Mouse (Mus musculus) intestine, embryonic 15.5 days (tissue): ENCODE results near the gene Prr3. TPM values are rescaled to one million over a fixed set of nuclear protein-coding genes. Genes with fewer than 3 reads are reported as not detected.
"Not testable (repeated sequence)": the region's sequence is repeated elsewhere in the genome, so short reads cannot be mapped to it uniquely, and the experiment has no call there.

Experiments used
- ATAC-seq: fragments of 200-750 bp; cut with Nextera tagmentation; 2 replicates; pipeline ENCODE4 v1.8.0; 2017; ENCODE audit warnings: moderate TSS enrichment, moderate library complexity
- H3K27ac ChIP-seq: fragments of 300-500 bp; sonication (generic); 2 replicates; pipeline ENCODE4 v1.5.1; 2015; ENCODE audit warnings: mild to moderate bottlenecking, inconsistent platforms
- H3K27me3 ChIP-seq: fragments of 300-500 bp; sonication (generic); replicated peaks from 2 replicates; pipeline ENCODE4 v1.6.1; 2015; ENCODE audit warnings: inconsistent platforms
- H3K36me3 ChIP-seq: fragments of 300-500 bp; sonication (generic); 2 replicates; pipeline ENCODE4 v1.6.1; 2015; ENCODE audit warnings: inconsistent platforms
- H3K4me1 ChIP-seq: fragments of 300-500 bp; sonication (generic); replicated peaks from 2 replicates; pipeline ENCODE4 v1.6.1; 2015; ENCODE audit warnings: inconsistent platforms
- H3K4me2 ChIP-seq: fragments of 300-500 bp; sonication (generic); replicated peaks from 2 replicates; pipeline ENCODE4 v1.6.1; 2015; ENCODE audit warnings: mild to moderate bottlenecking, inconsistent platforms
- H3K4me3 ChIP-seq: fragments of 300-500 bp; sonication (generic); replicated peaks from 2 replicates; pipeline ENCODE4 v1.5.1; 2015; ENCODE audit warnings: inconsistent platforms
- H3K9ac ChIP-seq: fragments of 300-500 bp; sonication (generic); 2 replicates; pipeline ENCODE4 v1.6.1; 2015; ENCODE audit warnings: inconsistent platforms
- H3K9me3 ChIP-seq: fragments of 300-500 bp; sonication (generic); 2 replicates; pipeline ENCODE4 v1.6.1; 2016; ENCODE audit warnings: inconsistent platforms
- WGBS: fragments of 180-500 bp; shearing (Covaris S2); methylation state at CpG from one replicate; pipeline ENCODE4 v1.1.7; 2015; 5-methylcytosine and 5-hydroxymethylcytosine counted together
- polyA plus RNA-seq: library from polyadenylated mRNA; unstranded; fragments of >200 nt; fragmentation: Nextera tagmentation; extraction: Ambion mirVana; gene quantifications from 2 replicates; pipeline ENCODE4 v1.2.1, GENCODE M21; 2015

Gene Prr3
- polyA plus RNA-seq, 1 experiment from 2014 or later = 25.7 TPM

- Histone ChIP-seq H3K27ac (no peak overlapping the region), H3K36me3 (peaks cover 15% of the 10 kb centered on the region), H3K9ac (no peak overlapping the region), H3K9me3 (no peaks in the 10 kb centered on the region), H3K27me3 (no peaks in the 10 kb centered on the region), H3K4me2 (no peak overlapping the region), H3K4me3 (no peak overlapping the region), H3K4me1 (peaks cover 16% of the 10 kb centered on the region)
- WGBS = 91% methylated on average over 2 of the region's 2 CpGs
- ATAC-seq = no peak
Measured at GRCm38 (mm10) chr17:35967621-35968020, 12.4 kb downstream of the Prr3 start.

- no peak overlapping the region for H3K4me2 ChIP-seq
- no peaks in the 10 kb centered on the region for H3K27me3 ChIP-seq
- no peak overlapping the region for H3K9ac ChIP-seq
- no peak overlapping the region for H3K4me3 ChIP-seq
- no peak overlapping the region for H3K27ac ChIP-seq
- 91% methylated on average over 10 of the region's 10 CpGs for WGBS
- H3K9me3 ChIP-seq = no peaks in the 10 kb centered on the region
- ATAC-seq = no peak
- H3K4me1 ChIP-seq = peaks cover 2% of the 10 kb centered on the region; the same call in 1 of the 2 replicates
- peaks cover 52% of the 10 kb centered on the region for H3K36me3 ChIP-seq
Measured at GRCm38 (mm10) chr17:35963279-35963678, 16.8 kb downstream of the Prr3 start.

- 92% methylated on average over 15 of the region's 15 CpGs for WGBS
- Histone ChIP-seq H3K27ac (no peak overlapping the region), H3K36me3 (peaks cover 67% of the 10 kb centered on the region), H3K4me3 (no peak overlapping the region), H3K4me1 (no peaks in the 10 kb centered on the region), H3K9ac (no peak overlapping the region), H3K9me3 (no peaks in the 10 kb centered on the region), H3K4me2 (no peak overlapping the region), H3K27me3 (no peaks in the 10 kb centered on the region)
- no peak for ATAC-seq
Measured at GRCm38 (mm10) chr17:35958533-35959223, 21.4 kb downstream of the Prr3 start.

GRCm38 (mm10) chr17:35954665-35955064 lies 25.4 kb downstream of the Prr3 start:
- H3K9ac ChIP-seq = no peak overlapping the region
- ATAC-seq = no peak
- WGBS = 75% methylated on average over 8 of the region's 8 CpGs
- H3K4me1 ChIP-seq = no peaks in the 10 kb centered on the region
- H3K36me3 ChIP-seq = peaks cover 32% of the 10 kb centered on the region
- H3K27ac ChIP-seq = no peak overlapping the region
- H3K4me3 ChIP-seq = no peak overlapping the region
- no peaks in the 10 kb centered on the region for H3K27me3 ChIP-seq
- no peak overlapping the region for H3K4me2 ChIP-seq
- no peaks in the 10 kb centered on the region for H3K9me3 ChIP-seq

- H3K4me3 ChIP-seq, H3K9me3 ChIP-seq, H3K4me2 ChIP-seq, H3K27ac ChIP-seq, ATAC-seq, H3K4me1 ChIP-seq, H3K27me3 ChIP-seq, H3K9ac ChIP-seq: not testable (repeated sequence)
- 78% methylated on average over 3 of the region's 3 CpGs for WGBS
- peaks cover 12% of the 10 kb centered on the region for H3K36me3 ChIP-seq
Measured at GRCm38 (mm10) chr17:35952559-35952958, 27.5 kb downstream of the Prr3 start.

GRCm38 (mm10) chr17:35950946-35951345 lies 29.1 kb downstream of the Prr3 start:
- ATAC-seq, H3K4me3 ChIP-seq, H3K27me3 ChIP-seq, H3K4me2 ChIP-seq, H3K9ac ChIP-seq, H3K4me1 ChIP-seq, H3K9me3 ChIP-seq, H3K27ac ChIP-seq, H3K36me3 ChIP-seq: not testable (repeated sequence)

- ATAC-seq = no peak
- no peaks in the 10 kb centered on the region for H3K27me3 ChIP-seq
- 63% methylated on average over 1 of the region's 1 CpGs for WGBS
- no peaks in the 10 kb centered on the region for H3K36me3 ChIP-seq
- no peaks in the 10 kb centered on the region for H3K4me1 ChIP-seq
- H3K9ac ChIP-seq = no peak overlapping the region
- H3K27ac ChIP-seq = no peak overlapping the region
- no peak overlapping the region for H3K4me3 ChIP-seq
- no peak overlapping the region for H3K4me2 ChIP-seq
- H3K9me3 ChIP-seq = no peaks in the 10 kb centered on the region
Measured at GRCm38 (mm10) chr17:35939941-35940340, 40.1 kb downstream of the Prr3 start.

GRCm38 (mm10) chr17:35939108-35939507 lies 40.9 kb downstream of the Prr3 start:
- Histone ChIP-seq H3K27ac (no peak overlapping the region), H3K9me3 (no peaks in the 10 kb centered on the region), H3K9ac (no peak overlapping the region), H3K4me2 (no peak overlapping the region), H3K27me3 (no peaks in the 10 kb centered on the region), H3K36me3 (no peaks in the 10 kb centered on the region), H3K4me3 (no peak overlapping the region), H3K4me1 (no peaks in the 10 kb centered on the region)
- WGBS = 61% methylated on average over 2 of the region's 2 CpGs
- ATAC-seq = no peak

GRCm38 (mm10) chr17:35937700-35938348 lies 42.2 kb downstream of the Prr3 start:
- WGBS = 48% methylated on average over 2 of the region's 2 CpGs
- no peaks in the 10 kb centered on the region for H3K4me1 ChIP-seq
- ATAC-seq = peak; percentile 72

GRCm38 (mm10) chr17:35935763-35936162 lies 44.3 kb downstream of the Prr3 start:
- not testable (repeated sequence) for H3K9me3 ChIP-seq, ATAC-seq, H3K27ac ChIP-seq, H3K4me3 ChIP-seq, H3K27me3 ChIP-seq, H3K4me2 ChIP-seq, H3K36me3 ChIP-seq, H3K9ac ChIP-seq, H3K4me1 ChIP-seq
- 82% methylated on average over 14 of the region's 14 CpGs for WGBS

More at GRCm38 (mm10) chr17:35937700-35938348, 42.2 kb downstream of the Prr3 start:
- H3K9ac ChIP-seq = no peak overlapping the region
- H3K4me2 ChIP-seq = no peak overlapping the region
- no peaks in the 10 kb centered on the region for H3K27me3 ChIP-seq
- no peaks in the 10 kb centered on the region for H3K9me3 ChIP-seq
- H3K4me3 ChIP-seq = no peak overlapping the region
- no peaks in the 10 kb centered on the region for H3K36me3 ChIP-seq
- H3K27ac ChIP-seq = no peak overlapping the region

- Histone ChIP-seq H3K9ac (no peak overlapping the region), H3K27me3 (no peaks in the 10 kb centered on the region), H3K27ac (no peak overlapping the region), H3K4me1 (no peaks in the 10 kb centered on the region), H3K36me3 (peaks cover 32% of the 10 kb centered on the region), H3K4me2 (no peak overlapping the region), H3K9me3 (no peaks in the 10 kb centered on the region), H3K4me3 (no peak overlapping the region)
- no peak for ATAC-seq
- WGBS = 90% methylated on average over 4 of the region's 4 CpGs
Measured at GRCm38 (mm10) chr17:35932608-35933007, 47.4 kb downstream of the Prr3 start.

GRCm38 (mm10) chr17:35930627-35931026 lies 49.4 kb downstream of the Prr3 start:
- Histone ChIP-seq H3K27me3 (no peaks in the 10 kb centered on the region), H3K9ac (no peak overlapping the region), H3K36me3 (peaks cover 43% of the 10 kb centered on the region), H3K9me3 (no peaks in the 10 kb centered on the region), H3K27ac (no peak overlapping the region), H3K4me3 (no peak overlapping the region), H3K4me2 (no peak overlapping the region), H3K4me1 (no peaks in the 10 kb centered on the region)
- peak; percentile 16; the same call in 1 of the 2 replicates for ATAC-seq
- 93% methylated on average over 12 of the region's 12 CpGs for WGBS

- Histone ChIP-seq H3K4me3 (no peak overlapping the region), H3K4me2 (no peak overlapping the region), H3K9me3 (no peaks in the 10 kb centered on the region), H3K36me3 (peaks cover 47% of the 10 kb centered on the region), H3K9ac (no peak overlapping the region), H3K4me1 (no peaks in the 10 kb centered on the region), H3K27me3 (no peaks in the 10 kb centered on the region), H3K27ac (no peak overlapping the region)
- no peak for ATAC-seq
- 98% methylated on average over 2 of the region's 2 CpGs for WGBS
Measured at GRCm38 (mm10) chr17:35929534-35929933, 50.5 kb downstream of the Prr3 start.
